Mouse (Mus musculus): ENCODE data around the gene Peg12.

GRCm38 (mm10) chr7:62420566-62420965 is 43.7 kb downstream of the Peg12 start:
- TF ChIP-seq CTCF (IDR thresholded peaks at IDR 0.05; ENCODE audit: borderline replicate concordance, control insufficient read depth, extremely low read depth, insufficient read depth, low read length, poor library complexity) (no peak), POLR2A (IDR thresholded peaks at IDR 0.05; ENCODE audit: control insufficient read depth, extremely low read depth, insufficient read depth, low read length, poor library complexity) (no peak)
